Mouse (Mus musculus): Measurements from ENCODE around the gene Nsun3.

DNA sequence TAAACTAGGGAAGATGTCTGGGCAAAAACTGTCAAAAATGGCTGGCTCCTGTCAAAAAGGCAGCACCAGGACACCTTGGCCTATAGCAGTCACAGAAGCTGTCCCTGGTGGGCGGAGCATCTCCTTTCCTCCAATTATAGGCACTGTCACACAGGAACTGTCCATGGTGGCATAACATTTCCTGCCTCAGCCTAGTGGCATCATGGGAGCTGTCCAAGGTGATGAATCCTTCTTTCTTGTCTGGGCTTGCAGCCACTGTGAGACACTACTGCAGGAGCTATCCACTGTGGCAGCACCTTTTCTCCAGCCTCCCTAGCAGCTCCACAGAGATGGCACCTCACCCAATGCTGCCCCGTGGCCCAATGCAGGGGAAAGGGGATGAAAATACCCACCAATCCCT lies 28.3 kb downstream of the Nsun3 start:
- TF ChIP-seq CTCF (IDR thresholded peaks at IDR 0.05; ENCODE audit: control insufficient read depth, insufficient read depth, insufficient read length) = no peak
- TF ChIP-seq CEBPB (IDR thresholded peaks at IDR 0.05; ENCODE audit: low read depth) = no peak
- no peak for TF ChIP-seq USF1 (IDR thresholded peaks at IDR 0.05; ENCODE audit: low read depth)

Measured in C2C12 (cell line).